In the genomic region with DNA sequence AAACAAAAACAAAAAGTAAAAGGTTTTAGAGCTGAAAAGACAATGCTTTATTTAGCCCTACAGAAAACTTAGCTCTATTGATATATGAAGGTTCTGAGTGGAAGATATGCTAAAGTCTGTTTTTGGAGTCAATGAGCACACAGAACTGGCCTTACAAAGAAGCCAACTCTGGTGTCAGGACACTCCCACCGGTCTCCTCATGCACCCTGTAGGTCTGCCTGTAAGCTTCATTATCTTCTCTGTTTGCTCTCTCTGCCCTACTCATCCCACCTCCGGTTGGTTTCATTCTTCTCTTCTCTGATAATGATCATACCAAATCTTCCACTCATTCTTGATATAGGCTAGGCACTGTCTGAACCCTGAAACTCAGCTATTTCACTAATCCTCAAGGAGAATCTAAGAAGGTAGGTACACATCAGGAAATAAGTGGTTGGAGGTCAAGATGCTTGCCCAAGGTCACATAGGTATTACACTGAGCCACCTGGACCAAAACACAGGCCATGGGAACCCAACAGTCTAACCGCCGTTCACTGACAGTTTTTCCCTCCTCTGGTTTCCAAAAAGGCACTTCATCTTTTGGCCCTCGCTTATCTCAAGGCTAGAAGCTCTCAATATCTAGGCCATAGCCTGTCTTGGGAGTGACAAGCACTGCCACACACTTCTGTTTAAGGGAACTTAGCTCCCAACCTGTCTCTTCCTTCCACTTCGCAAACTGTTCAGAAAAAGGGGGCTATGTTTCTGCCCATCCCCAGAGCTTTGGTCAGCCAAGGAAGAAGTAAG, we compare ENCODE assay signal across 8 mouse cellular contexts. TPM values are rescaled to one million over a fixed set of nuclear protein-coding genes. Genes with fewer than 3 reads are reported as not detected.
DNase-seq lines count a peak whose midpoint lies in the region; ATAC-seq and TF ChIP-seq lines count a peak whose summit lies in the region.

No protein-coding gene starts in this region.

- H3K4me1 ChIP-seq in forebrain, embryonic 14.5 days (ENCODE audit: control insufficient read depth, insufficient read depth, low read length), result peaks cover 8% of the 10 kb centered on the region; the same call in 1 of the 2 replicates
- H3K4me1 ChIP-seq in liver, embryonic 13.5 days (replicated peaks), result peaks cover 41% of the 10 kb centered on the region

- DNase-seq in gastrocnemius, adult 2 months, result no peak
- no peak for DNase-seq in gastrocnemius, postnatal 36 days
- peak; percentile 22 for DNase-seq in 416B (ENCODE audit: low read depth)
- DNase-seq in forebrain, embryonic 14.5 days (ENCODE audit: low spot score), result no peak
- no peak for DNase-seq in liver, embryonic 13.5 days
- no peak for DNase-seq in urinary bladder, adult 2 months (ENCODE audit: low spot score)
- no peak for DNase-seq in left cerebral cortex, adult 9 months (ENCODE audit: low spot score in 2 of 2)
- no peak for DNase-seq in left cerebral cortex, adult 11 months (ENCODE audit: low spot score)

- peaks cover 4% of the 10 kb centered on the region for H3K36me3 ChIP-seq in forebrain, embryonic 14.5 days (ENCODE audit: control insufficient read depth, insufficient read depth, low read length)
- H3K36me3 ChIP-seq in liver, embryonic 13.5 days, result peaks cover 18% of the 10 kb centered on the region

- H3K4me2 ChIP-seq in forebrain, embryonic 14.5 days (ENCODE audit: low read length), result peak overlapping the region; percentile 96
- H3K4me2 ChIP-seq in liver, embryonic 13.5 days, result peak overlapping the region; percentile 98

- WGBS in forebrain, embryonic 14.5 days, result 82% methylated on average over 6 of the region's 6 CpGs
- 48% methylated on average over 6 of the region's 6 CpGs for WGBS in liver, embryonic 13.5 days (ENCODE audit: insufficient replicate concordance)

- peak overlapping the region; percentile 98 for H3K4me3 ChIP-seq in gastrocnemius, adult 2 months
- H3K4me3 ChIP-seq in forebrain, embryonic 14.5 days (ENCODE audit: low read depth, low read length), result peak overlapping the region; percentile 73
- H3K4me3 ChIP-seq in liver, embryonic 13.5 days (replicated peaks), result peak overlapping the region; percentile 71

- H3K27ac ChIP-seq in gastrocnemius, adult 2 months, result peak overlapping the region; percentile 88
- no peak overlapping the region for H3K27ac ChIP-seq in forebrain, embryonic 14.5 days (ENCODE audit: low read depth, low read length)
- no peak overlapping the region; the same call in 1 of the 2 replicates for H3K27ac ChIP-seq in liver, embryonic 13.5 days

- no peaks in the 10 kb centered on the region for H3K27me3 ChIP-seq in forebrain, embryonic 14.5 days (replicated peaks; ENCODE audit: control insufficient read depth, insufficient read depth, low read length)
- H3K27me3 ChIP-seq in liver, embryonic 13.5 days, result no peaks in the 10 kb centered on the region

- intact Hi-C loops in gastrocnemius, adult 2 months (cut with DNase I), result loop anchor here (10.0 kb wide), 1 partner anchor 611 kb away; a partner anchor contains a TSS
- intact Hi-C loops in gastrocnemius, postnatal 36 days (cut with DNase I), result no loop called here

- no peaks in the 10 kb centered on the region for H3K9me3 ChIP-seq in forebrain, embryonic 14.5 days (replicated peaks; ENCODE audit: control insufficient read depth, low read length)
- H3K9me3 ChIP-seq in liver, embryonic 13.5 days (replicated peaks), result no peaks in the 10 kb centered on the region

- ATAC-seq in forebrain, embryonic 14.5 days, result no peak
- ATAC-seq in liver, embryonic 13.5 days (ENCODE audit: low read depth), result no peak

- H3K9ac ChIP-seq in forebrain, embryonic 14.5 days (ENCODE audit: low read length), result peak overlapping the region; percentile 75
- peak overlapping the region; percentile 76 for H3K9ac ChIP-seq in liver, embryonic 13.5 days

- no peak for TF ChIP-seq CTCF in gastrocnemius, adult 2 months (IDR thresholded peaks at IDR 0.05)

RNA-seq across cellular contexts. Expression of a gene that starts 1.4 kb away (rescaled TPM):
- total RNA-seq in gastrocnemius, adult 2 months (2021), result 10 to 100 TPM; 31.7 to 32.6 TPM
- 10 to 100 TPM; 26.0 to 27.3 TPM for total RNA-seq in gastrocnemius, postnatal 36 days (2021)
- 41.3 and 52.1 TPM in 2 replicates for polyA plus RNA-seq in forebrain, embryonic 14.5 days (2014; fragmentation: Nextera tagmentation; extraction: Ambion mirVana)
- 14.1 and 16.3 TPM in 2 replicates for polyA plus RNA-seq in liver, embryonic 13.5 days (2015; fragmentation: Nextera tagmentation; extraction: Ambion mirVana)
- 70.3 and 76.2 TPM in 2 replicates for polyA plus RNA-seq in urinary bladder, adult 2 months (2012; rRNA removed)

RNA-seq across cellular contexts. Expression of a gene that starts 28.4 kb away (rescaled TPM):
- not detected for total RNA-seq in gastrocnemius, adult 2 months (2021)
- not detected for total RNA-seq in gastrocnemius, postnatal 36 days (2021)
- polyA plus RNA-seq in forebrain, embryonic 14.5 days (2014; fragmentation: Nextera tagmentation; extraction: Ambion mirVana), result 6.7 and 10.4 TPM in 2 replicates
- polyA plus RNA-seq in liver, embryonic 13.5 days (2015; fragmentation: Nextera tagmentation; extraction: Ambion mirVana), result not detected in 2 replicates
- polyA plus RNA-seq in urinary bladder, adult 2 months (2012; rRNA removed), result not detected in 2 replicates

RNA-seq across cellular contexts. Expression of a gene that starts 57.9 kb away (rescaled TPM):
- total RNA-seq in gastrocnemius, adult 2 months (2021), result not detected
- not detected for total RNA-seq in gastrocnemius, postnatal 36 days (2021)
- polyA plus RNA-seq in forebrain, embryonic 14.5 days (2014; fragmentation: Nextera tagmentation; extraction: Ambion mirVana), result not detected in 2 replicates
- not detected in 2 replicates for polyA plus RNA-seq in liver, embryonic 13.5 days (2015; fragmentation: Nextera tagmentation; extraction: Ambion mirVana)
- polyA plus RNA-seq in urinary bladder, adult 2 months (2012; rRNA removed), result not detected in 2 replicates
